Mouse (Mus musculus) stomach, embryonic 14.5 days (tissue): Measurements from ENCODE around the gene Cuzd1. TPM values are rescaled to one million over a fixed set of nuclear protein-coding genes. Genes with fewer than 3 reads are reported as not detected.

Experiments used
- ATAC-seq: fragments of 200-750 bp; cut with Nextera tagmentation; 2 replicates; pipeline ENCODE4 v1.8.0; 2017; ENCODE audit warnings: low read depth, moderate TSS enrichment; ENCODE audit not compliant: insufficient number of reproducible peaks, insufficient read depth, low FRiP score
- H3K27ac ChIP-seq: fragments of 300-500 bp; sonication (generic); 2 replicates; pipeline ENCODE4 v1.5.1; 2014; ENCODE audit warnings: mild to moderate bottlenecking, low read length, moderate library complexity, mixed read lengths
- H3K27me3 ChIP-seq: fragments of 300-500 bp; sonication (generic); 2 replicates; pipeline ENCODE4 v1.6.1; 2014; ENCODE audit warnings: low read length, control low read depth, mixed read lengths; ENCODE audit not compliant: control insufficient read depth, insufficient read depth
- H3K36me3 ChIP-seq: fragments of 300-500 bp; sonication (generic); 2 replicates; pipeline ENCODE4 v1.6.1; 2014; ENCODE audit warnings: mild to moderate bottlenecking, control low read depth, low read length, moderate library complexity, mixed read lengths; ENCODE audit not compliant: control insufficient read depth, insufficient read depth
- H3K4me1 ChIP-seq: fragments of 300-500 bp; sonication (generic); 2 replicates; pipeline ENCODE4 v1.6.1; 2014; ENCODE audit warnings: low read length, control low read depth, mixed read lengths; ENCODE audit not compliant: control insufficient read depth, insufficient read depth
- H3K4me2 ChIP-seq: fragments of 300-500 bp; sonication (generic); replicated peaks from 2 replicates; pipeline ENCODE4 v1.6.1; 2014; ENCODE audit warnings: low read depth, low read length, control low read depth
- H3K4me3 ChIP-seq: fragments of 300-500 bp; sonication (generic); 2 replicates; pipeline ENCODE4 v1.5.1; 2014; ENCODE audit warnings: low read depth, low read length, control low read depth
- H3K9ac ChIP-seq: fragments of 300-500 bp; sonication (generic); replicated peaks from 2 replicates; pipeline ENCODE4 v1.6.1; 2014; ENCODE audit warnings: low read depth, mild to moderate bottlenecking, control low read depth, low read length, moderate library complexity, mixed read lengths
- H3K9me3 ChIP-seq: fragments of 300-500 bp; sonication (generic); 2 replicates; pipeline ENCODE4 v1.6.1; 2016; ENCODE audit warnings: low read depth, low read length, control low read depth; ENCODE audit not compliant: control insufficient read depth
- WGBS: fragments of 180-500 bp; shearing (Covaris S2); extraction: QIAGEN DNeasy Blood & Tissue Kit; methylation state at CpG from one replicate; pipeline ENCODE4 v1.1.7; 2014; 5-methylcytosine and 5-hydroxymethylcytosine counted together
- polyA plus RNA-seq: library from polyadenylated mRNA; unstranded; fragments of >200 nt; fragmentation: Nextera tagmentation; extraction: Ambion mirVana; gene quantifications from 2 replicates; pipeline ENCODE4 v1.2.1, GENCODE M21; 2014

Cuzd1 gene
- polyA plus RNA-seq, 1 experiment from 2014 or later, result not detected

DNA sequence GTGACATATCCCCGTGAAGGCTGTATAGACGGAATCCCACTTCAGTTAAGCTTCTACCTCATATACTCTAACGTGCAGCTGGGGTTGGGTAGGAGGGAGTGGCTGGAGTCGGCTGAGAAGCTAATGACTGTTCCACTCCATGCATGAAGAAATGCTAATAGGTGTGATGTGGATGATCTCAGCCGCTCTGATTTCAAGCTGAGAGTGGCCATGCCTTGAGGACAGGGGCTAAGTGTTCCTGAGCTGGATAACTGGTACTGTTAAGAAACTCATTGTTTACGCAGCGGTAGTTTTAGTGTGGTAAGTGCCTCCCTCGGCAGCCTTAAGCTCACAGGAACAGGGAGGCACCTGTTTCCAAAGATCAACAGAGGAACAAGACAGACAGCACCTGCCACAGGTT is 18.8 kb downstream of the Cuzd1 start:
- ATAC-seq, result no peak
- 59% methylated on average over 8 of the region's 8 CpGs for WGBS
- no peak overlapping the region for H3K4me2 ChIP-seq
- H3K4me3 ChIP-seq, result no peak overlapping the region
- H3K9ac ChIP-seq, result no peak overlapping the region
- no peak overlapping the region for H3K27ac ChIP-seq
- no peaks in the 10 kb centered on the region for H3K27me3 ChIP-seq
- H3K9me3 ChIP-seq, result no peaks in the 10 kb centered on the region
- H3K4me1 ChIP-seq, result no peaks in the 10 kb centered on the region
- no peaks in the 10 kb centered on the region for H3K36me3 ChIP-seq

DNA sequence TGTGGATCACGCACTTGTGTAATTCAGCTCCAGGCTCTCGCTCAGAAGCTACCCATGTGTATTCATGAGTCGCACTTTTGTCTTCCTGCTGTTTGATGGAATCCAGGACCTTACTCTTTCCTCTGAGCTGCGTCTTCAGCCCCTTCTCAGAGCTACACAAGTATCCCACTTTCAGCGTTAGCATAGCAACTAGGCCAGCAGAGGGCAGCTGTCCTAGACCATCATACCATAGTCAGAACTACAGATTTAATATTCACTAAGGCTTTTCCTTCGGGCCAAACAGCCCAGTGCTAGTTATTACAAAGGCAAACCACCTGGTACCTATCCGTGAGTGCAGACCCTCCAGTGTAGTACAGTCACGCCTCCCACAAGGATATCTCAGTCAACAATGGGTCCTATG is 24.9 kb downstream of the Cuzd1 start:
- H3K9me3 ChIP-seq, result no peaks in the 10 kb centered on the region
- H3K4me2 ChIP-seq, result no peak overlapping the region
- no peaks in the 10 kb centered on the region for H3K4me1 ChIP-seq
- no peak overlapping the region for H3K9ac ChIP-seq
- no peaks in the 10 kb centered on the region for H3K27me3 ChIP-seq
- no peak overlapping the region for H3K4me3 ChIP-seq
- no peak overlapping the region for H3K27ac ChIP-seq
- ATAC-seq, result no peak
- no peaks in the 10 kb centered on the region for H3K36me3 ChIP-seq
- 69% methylated on average over 8 of the region's 8 CpGs for WGBS

DNA sequence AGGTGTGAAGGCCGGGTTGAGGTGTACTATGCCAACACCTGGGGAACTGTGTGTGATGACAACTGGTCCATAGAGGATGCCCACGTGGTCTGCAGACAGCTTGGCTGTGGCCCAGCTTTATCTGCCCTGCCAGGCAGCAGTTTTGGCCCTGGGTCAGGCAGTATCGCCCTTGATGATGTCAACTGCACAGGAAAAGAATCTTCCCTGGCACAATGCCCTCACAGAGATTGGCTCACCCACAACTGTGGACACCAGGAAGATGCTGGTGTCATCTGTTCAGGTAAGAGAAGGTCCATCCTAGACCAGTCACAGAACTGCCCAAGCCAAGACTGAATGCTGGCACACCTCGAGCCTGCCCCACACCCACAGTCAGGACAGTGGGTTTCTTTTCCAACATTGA is 56.2 kb downstream of the Cuzd1 start:
- H3K27ac ChIP-seq, result no peak overlapping the region
- no peak overlapping the region for H3K4me3 ChIP-seq
- H3K4me2 ChIP-seq, result no peak overlapping the region
- WGBS, result 73% methylated on average over 4 of the region's 4 CpGs
- no peak overlapping the region for H3K9ac ChIP-seq
- no peaks in the 10 kb centered on the region for H3K9me3 ChIP-seq
- no peaks in the 10 kb centered on the region for H3K27me3 ChIP-seq
- H3K36me3 ChIP-seq, result no peaks in the 10 kb centered on the region
- no peaks in the 10 kb centered on the region for H3K4me1 ChIP-seq
- no peak for ATAC-seq

DNA sequence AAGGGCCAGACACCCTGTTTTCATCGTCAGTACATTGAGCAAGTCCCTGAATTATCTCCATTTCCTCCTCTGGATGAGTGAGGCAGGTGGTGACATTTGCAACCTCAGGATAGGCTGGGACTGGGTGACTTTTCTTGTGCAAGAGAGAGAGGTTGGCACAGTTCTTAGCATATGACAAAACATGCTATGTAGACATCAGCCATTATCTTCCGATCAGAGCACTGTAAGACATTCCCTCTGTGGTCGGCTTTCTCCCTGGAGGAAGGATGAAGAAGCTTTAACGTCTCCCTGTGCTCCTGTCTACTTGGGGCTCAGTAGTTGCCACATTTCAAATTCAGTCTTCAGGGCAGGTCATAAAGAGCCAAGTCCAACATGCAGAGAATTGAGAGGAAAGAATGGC is 57.8 kb downstream of the Cuzd1 start:
- H3K4me2 ChIP-seq, result no peak overlapping the region
- no peaks in the 10 kb centered on the region for H3K9me3 ChIP-seq
- H3K27me3 ChIP-seq, result no peaks in the 10 kb centered on the region
- no peak overlapping the region for H3K27ac ChIP-seq
- no peak overlapping the region for H3K9ac ChIP-seq
- WGBS, result 85% methylated on average over 4 of the region's 4 CpGs
- H3K4me3 ChIP-seq, result no peak overlapping the region
- H3K36me3 ChIP-seq, result no peaks in the 10 kb centered on the region
- no peaks in the 10 kb centered on the region for H3K4me1 ChIP-seq
- no peak for ATAC-seq

DNA sequence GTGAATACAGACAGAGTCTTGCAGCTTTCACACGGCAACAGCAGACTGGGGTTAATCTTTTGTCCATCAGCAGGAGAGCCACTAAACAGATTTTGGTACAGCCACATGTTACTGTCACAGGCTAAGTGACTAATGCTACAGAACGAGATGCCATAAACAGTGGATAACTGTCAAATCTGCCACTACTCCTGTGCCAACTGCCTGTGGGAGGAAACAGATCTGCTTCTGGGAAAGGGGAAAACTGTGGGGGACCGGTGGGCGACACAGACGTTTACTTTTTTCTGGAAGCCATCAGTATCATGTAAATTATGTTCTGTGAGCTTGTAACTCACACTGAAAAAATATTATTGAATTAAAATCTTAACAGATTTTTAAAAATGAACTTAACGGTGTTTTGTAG is 61.1 kb downstream of the Cuzd1 start:
- no peak overlapping the region for H3K9ac ChIP-seq
- no peaks in the 10 kb centered on the region for H3K4me1 ChIP-seq
- no peak overlapping the region for H3K4me3 ChIP-seq
- no peak overlapping the region for H3K4me2 ChIP-seq
- ATAC-seq, result no peak
- H3K36me3 ChIP-seq, result no peaks in the 10 kb centered on the region
- no peaks in the 10 kb centered on the region for H3K27me3 ChIP-seq
- no peaks in the 10 kb centered on the region for H3K9me3 ChIP-seq
- no peak overlapping the region for H3K27ac ChIP-seq
- 62% methylated on average over 6 of the region's 6 CpGs for WGBS

Other genes with a start within 250 kb of the Cuzd1 start
- not detected in 2 replicates for gene 4933402N03Rik, start 176.0 kb downstream of the Cuzd1 start, polyA plus RNA-seq
- gene 5430419D17Rik, start 147.9 kb downstream of the Cuzd1 start, polyA plus RNA-seq, result not detected in 2 replicates
- gene Fam24b, start 7.2 kb upstream of the Cuzd1 start, polyA plus RNA-seq, result not detected in 2 replicates
- not detected in 2 replicates for gene Fam24a, start 11.6 kb upstream of the Cuzd1 start, polyA plus RNA-seq
- gene 2310057M21Rik, start 40.5 kb upstream of the Cuzd1 start, polyA plus RNA-seq, result 16.9 and 23.4 TPM in 2 replicates
- gene Pstk, start 48.8 kb upstream of the Cuzd1 start, polyA plus RNA-seq, result 79.4 and 82.8 TPM in 2 replicates
- gene Ikzf5, start 88.2 kb upstream of the Cuzd1 start, polyA plus RNA-seq, result 18.2 and 20.0 TPM in 2 replicates
- gene Acadsb, start 88.3 kb upstream of the Cuzd1 start, polyA plus RNA-seq, result 109 and 114 TPM in 2 replicates
- gene Hmx3, start 220.6 kb upstream of the Cuzd1 start, polyA plus RNA-seq, result 0.72 and 1.1 TPM in 2 replicates
- 0.94 and 1.3 TPM in 2 replicates for gene Hmx2, start 226.5 kb upstream of the Cuzd1 start, polyA plus RNA-seq
- 210 and 232 TPM in 2 replicates for gene Bub3, start 237.9 kb upstream of the Cuzd1 start, polyA plus RNA-seq